Comparison of ENCODE assay signal across 26 mouse cellular contexts in genomic region chr12:17591249-17591648, GRCm38 (mm10).
"Had no signal": no experiment of that assay in that cellular context is flagged by ENCODE, and none has a peak within 500 bp of the region (broad histone marks: within the 10 kb centered on the region; RNA-seq: fewer than 3 reads in every experiment).

No protein-coding gene starts in this region.

- ATAC-seq: forebrain, embryonic 13.5 days; forebrain, embryonic 14.5 days; forebrain, embryonic 15.5 days; forebrain, embryonic 16.5 days; forebrain, postnatal 0 days had no signal

- H3K36me3 ChIP-seq: embryonic facial prominence, embryonic 10.5 days; embryonic facial prominence, embryonic 12.5 days; embryonic facial prominence, embryonic 13.5 days; embryonic facial prominence, embryonic 15.5 days; forebrain, embryonic 10.5 days; forebrain, embryonic 12.5 days; forebrain, embryonic 15.5 days; heart, embryonic 10.5 days had no signal

- H3K9ac ChIP-seq: embryonic facial prominence, embryonic 12.5 days; embryonic facial prominence, embryonic 13.5 days; embryonic facial prominence, embryonic 15.5 days; forebrain, embryonic 12.5 days; forebrain, embryonic 13.5 days; forebrain, embryonic 15.5 days; forebrain, postnatal 0 days had no signal

- H3K4me1 ChIP-seq: embryonic facial prominence, embryonic 10.5 days; embryonic facial prominence, embryonic 12.5 days; embryonic facial prominence, embryonic 13.5 days; embryonic facial prominence, embryonic 15.5 days; forebrain, embryonic 10.5 days; forebrain, embryonic 12.5 days; forebrain, embryonic 13.5 days; forebrain, embryonic 15.5 days; heart, embryonic 10.5 days had no signal

- H3K4me3 ChIP-seq: embryonic facial prominence, embryonic 10.5 days; embryonic facial prominence, embryonic 12.5 days; embryonic facial prominence, embryonic 13.5 days; embryonic facial prominence, embryonic 15.5 days; erythroblast, embryonic 14.5 days; forebrain, embryonic 10.5 days; forebrain, embryonic 12.5 days; forebrain, embryonic 13.5 days; forebrain, embryonic 15.5 days; gastrocnemius, adult 2 months; heart, adult 2 months; heart, embryonic 10.5 days had no signal

- H3K27me3 ChIP-seq: embryonic facial prominence, embryonic 12.5 days; embryonic facial prominence, embryonic 13.5 days; embryonic facial prominence, embryonic 15.5 days; forebrain, embryonic 12.5 days; forebrain, embryonic 13.5 days; forebrain, embryonic 15.5 days had no signal

- H3K4me2 ChIP-seq: embryonic facial prominence, embryonic 12.5 days; embryonic facial prominence, embryonic 13.5 days; embryonic facial prominence, embryonic 15.5 days; forebrain, embryonic 12.5 days; forebrain, embryonic 13.5 days; forebrain, embryonic 15.5 days had no signal

- H3K9me3 ChIP-seq: embryonic facial prominence, embryonic 10.5 days; embryonic facial prominence, embryonic 12.5 days; embryonic facial prominence, embryonic 13.5 days; embryonic facial prominence, embryonic 15.5 days; forebrain, embryonic 10.5 days; forebrain, embryonic 12.5 days; forebrain, embryonic 13.5 days; forebrain, embryonic 15.5 days; heart, embryonic 10.5 days had no signal

- H3K27ac ChIP-seq: embryonic facial prominence, embryonic 10.5 days; embryonic facial prominence, embryonic 12.5 days; embryonic facial prominence, embryonic 13.5 days; embryonic facial prominence, embryonic 15.5 days; forebrain, embryonic 10.5 days; forebrain, embryonic 12.5 days; forebrain, embryonic 13.5 days; forebrain, embryonic 15.5 days; gastrocnemius, adult 2 months; heart, adult 2 months; heart, embryonic 10.5 days had no signal

- DNase-seq: cerebellum, adult 9-10 months; cerebellum, adult 9-11 months; cerebellum, postnatal 10 days; cerebellum, postnatal 14 days; cerebellum, postnatal 25 days; cerebellum, postnatal 36 days; embryo, embryonic 11 days; forebrain, postnatal 0 days; gastrocnemius, adult 2 months; gastrocnemius, postnatal 10 days; gastrocnemius, postnatal 14 days; gastrocnemius, postnatal 25 days; gastrocnemius, postnatal 36 days; heart, adult 2 months had no signal
